Mouse (Mus musculus): ENCODE results near the gene Trpm2. TPM values are rescaled to one million over a fixed set of nuclear protein-coding genes. Genes with fewer than 3 reads are reported as not detected.
A peak's percentile ranks its signal among the peaks of the same experiment; 100 is the strongest.

The Trpm2 gene
- polyA plus RNA-seq, 1 experiment from 2014 or later, result 0.85 TPM

DNA sequence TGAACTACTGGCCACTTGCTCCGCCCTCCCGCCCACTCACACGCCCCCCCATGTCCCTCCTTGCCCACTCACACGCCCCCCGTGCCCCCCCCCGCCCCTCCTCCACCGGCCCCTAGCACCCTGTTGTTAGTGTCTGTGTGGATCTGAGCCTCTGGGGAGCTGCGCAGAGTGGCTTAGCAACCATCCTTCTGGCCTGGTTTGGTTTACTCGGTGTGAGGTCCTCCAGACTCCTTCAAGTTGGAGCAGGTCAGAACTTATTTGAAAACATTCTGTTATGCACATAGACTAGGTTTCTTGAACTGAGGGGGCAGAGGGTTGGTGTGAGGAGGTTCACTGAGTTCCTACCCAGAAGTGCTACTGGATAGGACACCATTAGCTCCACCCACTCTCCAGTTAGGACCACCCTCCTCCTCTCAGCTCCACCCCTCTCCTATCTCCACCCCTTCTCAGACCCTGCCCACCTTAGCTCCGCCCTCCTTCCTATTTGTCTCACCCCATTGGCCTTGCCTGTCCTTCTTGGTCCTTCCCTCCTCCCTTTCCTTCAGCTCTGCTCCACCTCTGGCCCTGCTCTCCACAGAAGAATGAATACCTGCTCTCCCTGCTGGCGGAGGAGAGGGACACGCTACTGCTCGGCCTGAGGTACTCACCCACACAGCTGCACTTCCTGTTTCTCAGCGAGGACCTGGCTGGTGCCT is 106.1 kb downstream of the Trpm2 start:
- no peaks in the 10 kb centered on the region for H3K4me1 ChIP-seq (replicated peaks; ENCODE audit: control insufficient read depth, insufficient read depth)
- peak overlapping the region; percentile 27 for H3K4me3 ChIP-seq (ENCODE audit: low read depth, low read length)
- no peaks in the 10 kb centered on the region for H3K9me3 ChIP-seq (ENCODE audit: control insufficient read depth, low read length)
- TF ChIP-seq EP300 (optimal IDR thresholded peaks at IDR 0.05) (no peak), CTCF (IDR thresholded peaks at IDR 0.05; ENCODE audit: low read depth) (peak; percentile 52)
- WGBS, result 34% methylated on average over 14 of the region's 14 CpGs
- H3K27me3 ChIP-seq (ENCODE audit: control insufficient read depth, insufficient read depth, low read length), result no peaks in the 10 kb centered on the region
- ATAC-seq (ENCODE audit: low FRiP score, low TSS enrichment), result peak; percentile 95
- H3K4me2 ChIP-seq (replicated peaks; ENCODE audit: low read depth), result peak overlapping the region; percentile 49
- peak overlapping the region; percentile 40; the same call in 1 of the 2 replicates for H3K27ac ChIP-seq (replicated peaks)
- DNase-seq (ENCODE audit: low spot score), result peak; percentile 83
- H3K36me3 ChIP-seq (ENCODE audit: control insufficient read depth, insufficient read depth, low read length), result no peaks in the 10 kb centered on the region
- no peak overlapping the region for H3K9ac ChIP-seq (ENCODE audit: low read length)

DNA sequence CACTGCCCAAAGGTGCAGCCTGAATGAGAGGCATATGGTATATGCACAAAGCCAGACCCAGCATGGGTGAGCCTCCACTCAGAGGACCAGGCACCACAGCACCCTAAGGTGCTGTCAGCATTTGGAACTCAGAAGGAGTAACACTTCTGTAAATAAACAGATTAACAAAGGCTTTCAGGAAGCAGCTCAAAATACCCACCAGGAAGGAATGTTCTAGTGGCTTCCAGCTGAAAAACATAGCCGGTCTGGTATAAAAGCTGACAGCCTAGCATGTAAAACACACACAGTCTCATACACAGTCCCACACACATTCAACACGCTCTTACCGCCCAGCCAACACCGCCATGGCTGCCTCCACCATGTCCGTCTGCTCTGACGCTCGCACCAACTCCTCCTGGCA is 108.7 kb downstream of the Trpm2 start, which contains the start of gene Gm3285:
Gene Gm3285 (plus strand): TSS at position 301 of the 400 bp plus-strand sequence.
- TF ChIP-seq CTCF (IDR thresholded peaks at IDR 0.05; ENCODE audit: low read depth), result no peak
- no peak for TF ChIP-seq EP300 (optimal IDR thresholded peaks at IDR 0.05)
- WGBS, result 52% methylated on average over 7 of the region's 7 CpGs
- H3K9me3 ChIP-seq (ENCODE audit: control insufficient read depth, low read length), result no peaks in the 10 kb centered on the region
- H3K27ac ChIP-seq (replicated peaks), result no peak within 1 kb of the TSS
- H3K4me1 ChIP-seq (replicated peaks; ENCODE audit: control insufficient read depth, insufficient read depth), result no peaks in the 10 kb centered on the region
- H3K9ac ChIP-seq (ENCODE audit: low read length), result no peak within 1 kb of the TSS
- ATAC-seq (ENCODE audit: low FRiP score, low TSS enrichment) (no peak), DNase-seq (ENCODE audit: low spot score) (no peak)
- no peak within 1 kb of the TSS for H3K4me2 ChIP-seq (replicated peaks; ENCODE audit: low read depth)
- H3K27me3 ChIP-seq (ENCODE audit: control insufficient read depth, insufficient read depth, low read length), result no peaks in the 10 kb centered on the region
- no peak within 1 kb of the TSS for H3K4me3 ChIP-seq (ENCODE audit: low read depth, low read length)
- H3K36me3 ChIP-seq (ENCODE audit: control insufficient read depth, insufficient read depth, low read length), result no peaks in the 10 kb centered on the region

Other genes starting within 250 kb of the Trpm2 start
- gene Krtap12-1, start 250.0 kb downstream of the Trpm2 start, polyA plus RNA-seq (2015; fragmentation: Nextera tagmentation; extraction: Ambion mirVana), result 3.2 and 4.5 TPM in 2 replicates
- not detected in 2 replicates for gene Gm10100, start 244.1 kb downstream of the Trpm2 start, polyA plus RNA-seq (2015; fragmentation: Nextera tagmentation; extraction: Ambion mirVana)
- not detected in 2 replicates for gene Gm18596, start 227.9 kb downstream of the Trpm2 start, polyA plus RNA-seq (2015; fragmentation: Nextera tagmentation; extraction: Ambion mirVana)
- not detected in 2 replicates for gene Gm9736, start 219.2 kb downstream of the Trpm2 start, polyA plus RNA-seq (2015; fragmentation: Nextera tagmentation; extraction: Ambion mirVana)
- not detected in 2 replicates for gene Gm3233, start 210.9 kb downstream of the Trpm2 start, polyA plus RNA-seq (2015; fragmentation: Nextera tagmentation; extraction: Ambion mirVana)
- not detected in 2 replicates for gene Gm3238, start 199.2 kb downstream of the Trpm2 start, polyA plus RNA-seq (2015; fragmentation: Nextera tagmentation; extraction: Ambion mirVana)
- gene Gm7138, start 193.6 kb downstream of the Trpm2 start, polyA plus RNA-seq (2015; fragmentation: Nextera tagmentation; extraction: Ambion mirVana), result not detected in 2 replicates
- gene Gm3250, start 188.0 kb downstream of the Trpm2 start, polyA plus RNA-seq (2015; fragmentation: Nextera tagmentation; extraction: Ambion mirVana), result not detected in 2 replicates
- gene Gm7137, start 182.4 kb downstream of the Trpm2 start, polyA plus RNA-seq (2015; fragmentation: Nextera tagmentation; extraction: Ambion mirVana), result not detected in 2 replicates
- not detected in 2 replicates for gene Gm9639, start 175.5 kb downstream of the Trpm2 start, polyA plus RNA-seq (2015; fragmentation: Nextera tagmentation; extraction: Ambion mirVana)
- not detected in 2 replicates for gene Gm19668, start 171.4 kb downstream of the Trpm2 start, polyA plus RNA-seq (2015; fragmentation: Nextera tagmentation; extraction: Ambion mirVana)
- gene Gm9507, start 158.7 kb downstream of the Trpm2 start, polyA plus RNA-seq (2015; fragmentation: Nextera tagmentation; extraction: Ambion mirVana), result not detected in 2 replicates
- gene Gm2696, start 155.9 kb downstream of the Trpm2 start, polyA plus RNA-seq (2015; fragmentation: Nextera tagmentation; extraction: Ambion mirVana), result not detected in 2 replicates
- gene Krtap10-4, start 143.5 kb downstream of the Trpm2 start, polyA plus RNA-seq (2015; fragmentation: Nextera tagmentation; extraction: Ambion mirVana), result not detected in 2 replicates
- gene Krtap10-10, start 134.6 kb downstream of the Trpm2 start, polyA plus RNA-seq (2015; fragmentation: Nextera tagmentation; extraction: Ambion mirVana), result not detected in 2 replicates
- not detected in 2 replicates for gene Gm36176, start 123.8 kb downstream of the Trpm2 start, polyA plus RNA-seq (2015; fragmentation: Nextera tagmentation; extraction: Ambion mirVana)
- not detected in 2 replicates for gene Gm10318, start 117.7 kb downstream of the Trpm2 start, polyA plus RNA-seq (2015; fragmentation: Nextera tagmentation; extraction: Ambion mirVana)
- gene Gm3285, start 108.6 kb downstream of the Trpm2 start, polyA plus RNA-seq (2015; fragmentation: Nextera tagmentation; extraction: Ambion mirVana), result not detected in 2 replicates
- gene Lrrc3, start 68.0 kb downstream of the Trpm2 start, polyA plus RNA-seq (2015; fragmentation: Nextera tagmentation; extraction: Ambion mirVana), result 3.3 and 3.6 TPM in 2 replicates
- gene 1810043G02Rik, start 8.0 kb upstream of the Trpm2 start, polyA plus RNA-seq (2015; fragmentation: Nextera tagmentation; extraction: Ambion mirVana), result 16.1 and 18.8 TPM in 2 replicates
- gene Pfkl, start 39.5 kb upstream of the Trpm2 start, polyA plus RNA-seq (2015; fragmentation: Nextera tagmentation; extraction: Ambion mirVana), result 82.4 and 86.1 TPM in 2 replicates
- 0.65 and 1.1 TPM in 2 replicates for gene Dnmt3l, start 71.4 kb upstream of the Trpm2 start, polyA plus RNA-seq (2015; fragmentation: Nextera tagmentation; extraction: Ambion mirVana)
- 0.10 and 0.11 TPM in 2 replicates for gene Aire, start 73.0 kb upstream of the Trpm2 start, polyA plus RNA-seq (2015; fragmentation: Nextera tagmentation; extraction: Ambion mirVana)
- gene Icosl, start 98.7 kb upstream of the Trpm2 start, polyA plus RNA-seq (2015; fragmentation: Nextera tagmentation; extraction: Ambion mirVana), result 4.8 and 5.6 TPM in 2 replicates
- 28.4 and 33.9 TPM in 2 replicates for gene D10Jhu81e, start 199.2 kb upstream of the Trpm2 start, polyA plus RNA-seq (2015; fragmentation: Nextera tagmentation; extraction: Ambion mirVana)
- gene Pwp2, start 214.6 kb upstream of the Trpm2 start, polyA plus RNA-seq (2015; fragmentation: Nextera tagmentation; extraction: Ambion mirVana), result 6.2 and 7.1 TPM in 2 replicates

All from stomach, postnatal 0 days (tissue).